Mouse (Mus musculus): ENCODE measurements around the gene Cfap69. TPM values are rescaled to one million over a fixed set of nuclear protein-coding genes. Genes with fewer than 3 reads are reported as not detected.
A peak's percentile ranks its signal among the peaks of the same experiment; 100 is the strongest.

The Cfap69 gene
- polyA plus RNA-seq, 1 experiment from 2014 or later = 1.9 TPM

- peak within 1 kb of the TSS; percentile 86 for H3K4me3 ChIP-seq
- H3K36me3 ChIP-seq = peaks cover 11% of the 10 kb centered on the region
- H3K4me2 ChIP-seq = peak within 1 kb of the TSS; percentile 69
- H3K27ac ChIP-seq = peak within 1 kb of the TSS; percentile 66
- peak within 1 kb of the TSS; percentile 83 for H3K9ac ChIP-seq
- no peaks in the 10 kb centered on the region for H3K9me3 ChIP-seq (replicated peaks)
- H3K4me1 ChIP-seq (replicated peaks) = peaks cover 10% of the 10 kb centered on the region
- H3K27me3 ChIP-seq = no peaks in the 10 kb centered on the region
- ATAC-seq (replicated peaks; ENCODE audit: insufficient number of reproducible peaks, insufficient read depth, low FRiP score, low read depth) = peak; percentile 99
- WGBS = under 1% methylated on average over 43 of the region's 43 CpGs
Observed at GRCm38 (mm10) chr5:5559079-5559740, 104.8 kb downstream of the Cfap69 start, which contains the start of gene Gtpbp10. Gene Gtpbp10, minus strand, starts transcription at chr5:5559538.

DNA sequence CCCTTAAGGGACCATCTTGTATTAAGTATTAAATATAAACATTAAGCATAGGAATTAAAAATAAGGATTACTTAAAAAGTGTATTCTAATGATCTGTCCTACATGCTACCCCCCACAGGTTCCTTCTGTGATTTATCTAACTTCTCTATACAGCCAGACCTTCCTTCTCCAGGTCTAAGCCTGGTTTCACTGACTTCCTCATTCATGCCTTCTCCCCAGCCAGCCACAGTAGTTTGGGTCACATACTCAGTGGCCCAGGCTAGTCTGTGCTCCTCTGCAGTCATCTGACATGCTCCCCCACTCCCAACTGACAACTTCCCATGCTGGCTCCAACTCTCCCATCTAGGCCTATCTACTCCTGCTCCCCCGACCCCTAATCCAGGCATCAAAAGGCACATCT lies 112.9 kb downstream of the Cfap69 start:
- 88% methylated on average over 1 of the region's 1 CpGs for WGBS
- no peaks in the 10 kb centered on the region for H3K4me1 ChIP-seq (replicated peaks)

DNA sequence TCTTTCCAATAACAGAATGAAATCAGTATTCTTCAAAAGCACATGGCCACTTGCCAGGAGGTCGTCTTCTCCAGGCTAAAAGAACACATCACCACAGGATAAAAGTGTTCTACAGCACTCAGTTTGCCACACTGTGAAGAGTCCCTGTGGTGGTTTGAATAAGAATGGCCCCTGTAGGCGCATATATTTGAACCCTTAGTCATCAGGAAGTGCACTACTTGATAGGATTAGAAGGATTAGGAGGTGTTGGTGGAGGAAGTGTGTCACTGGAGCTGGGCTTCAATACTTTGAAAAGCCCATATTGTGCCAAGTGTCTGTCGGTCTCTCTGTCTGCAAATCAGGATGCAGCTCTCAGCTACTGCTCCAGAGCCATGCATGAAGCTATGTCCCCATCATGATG lies 123.7 kb downstream of the Cfap69 start:
- Histone ChIP-seq H3K4me3 (no peak overlapping the region), H3K4me2 (no peak overlapping the region), H3K9me3 (replicated peaks) (no peaks in the 10 kb centered on the region), H3K36me3 (peaks cover 40% of the 10 kb centered on the region), H3K4me1 (replicated peaks) (no peaks in the 10 kb centered on the region), H3K27ac (no peak overlapping the region), H3K27me3 (no peaks in the 10 kb centered on the region), H3K9ac (no peak overlapping the region)
- ATAC-seq (replicated peaks; ENCODE audit: insufficient number of reproducible peaks, insufficient read depth, low FRiP score, low read depth) = no peak
- WGBS = 55% methylated on average over 3 of the region's 3 CpGs

More for the DNA sequence above, 112.9 kb downstream of the Cfap69 start:
- ATAC-seq (replicated peaks; ENCODE audit: insufficient number of reproducible peaks, insufficient read depth, low FRiP score, low read depth) = no peak
- Histone ChIP-seq H3K27me3 (no peaks in the 10 kb centered on the region), H3K36me3 (peaks cover 45% of the 10 kb centered on the region), H3K9me3 (replicated peaks) (no peaks in the 10 kb centered on the region), H3K27ac (no peak overlapping the region), H3K4me3 (no peak overlapping the region), H3K4me2 (no peak overlapping the region), H3K9ac (no peak overlapping the region)

GRCm38 (mm10) chr5:5539771-5540170 lies 124.3 kb downstream of the Cfap69 start:
- WGBS = 65% methylated on average over 3 of the region's 3 CpGs
- no peak overlapping the region for H3K27ac ChIP-seq
- no peak overlapping the region for H3K9ac ChIP-seq
- H3K9me3 ChIP-seq (replicated peaks) = no peaks in the 10 kb centered on the region
- no peak for ATAC-seq (replicated peaks; ENCODE audit: insufficient number of reproducible peaks, insufficient read depth, low FRiP score, low read depth)
- H3K4me3 ChIP-seq = no peak overlapping the region
- H3K4me2 ChIP-seq = no peak overlapping the region
- H3K4me1 ChIP-seq (replicated peaks) = no peaks in the 10 kb centered on the region
- no peaks in the 10 kb centered on the region for H3K27me3 ChIP-seq
- H3K36me3 ChIP-seq = peaks cover 40% of the 10 kb centered on the region

- Histone ChIP-seq H3K36me3 (peaks cover 16% of the 10 kb centered on the region), H3K9ac (no peak overlapping the region), H3K27ac (no peak overlapping the region), H3K27me3 (no peaks in the 10 kb centered on the region), H3K9me3 (replicated peaks) (no peaks in the 10 kb centered on the region), H3K4me1 (replicated peaks) (no peaks in the 10 kb centered on the region), H3K4me3 (no peak overlapping the region), H3K4me2 (no peak overlapping the region)
- WGBS = 97% methylated on average over 1 of the region's 1 CpGs
- no peak for ATAC-seq (replicated peaks; ENCODE audit: insufficient number of reproducible peaks, insufficient read depth, low FRiP score, low read depth)
Observed at GRCm38 (mm10) chr5:5536131-5536530, 127.9 kb downstream of the Cfap69 start.

GRCm38 (mm10) chr5:5533656-5534420 lies 130.2 kb downstream of the Cfap69 start:
- no peak overlapping the region for H3K4me2 ChIP-seq
- ATAC-seq (replicated peaks; ENCODE audit: insufficient number of reproducible peaks, insufficient read depth, low FRiP score, low read depth) = no peak
- H3K9ac ChIP-seq = no peak overlapping the region
- no peak overlapping the region for H3K4me3 ChIP-seq
- H3K27me3 ChIP-seq = no peaks in the 10 kb centered on the region
- H3K27ac ChIP-seq = no peak overlapping the region
- H3K36me3 ChIP-seq = peaks cover 9% of the 10 kb centered on the region
- H3K9me3 ChIP-seq (replicated peaks) = no peaks in the 10 kb centered on the region
- WGBS = 88% methylated on average over 3 of the region's 3 CpGs
- H3K4me1 ChIP-seq (replicated peaks) = no peaks in the 10 kb centered on the region

Other genes starting within 250 kb of the Cfap69 start
- 12.0 and 13.6 TPM in 2 replicates for gene Cdk14, start 243.9 kb downstream of the Cfap69 start, polyA plus RNA-seq (2015; fragmentation: Nextera tagmentation; extraction: Ambion mirVana)
- gene 1700015F17Rik, start 185.1 kb downstream of the Cfap69 start, polyA plus RNA-seq (2015; fragmentation: Nextera tagmentation; extraction: Ambion mirVana) = not detected in 2 replicates
- gene Cldn12, start 149.3 kb downstream of the Cfap69 start, polyA plus RNA-seq (2015; fragmentation: Nextera tagmentation; extraction: Ambion mirVana) = 9.9 and 11.4 TPM in 2 replicates
- 15.6 and 17.0 TPM in 2 replicates for gene Gtpbp10, start 104.7 kb downstream of the Cfap69 start, polyA plus RNA-seq (2015; fragmentation: Nextera tagmentation; extraction: Ambion mirVana)
- 1.2 and 1.3 TPM in 2 replicates for gene Gm8773, start 90.4 kb downstream of the Cfap69 start, polyA plus RNA-seq (2015; fragmentation: Nextera tagmentation; extraction: Ambion mirVana)
- gene Steap2, start 30.3 kb upstream of the Cfap69 start, polyA plus RNA-seq (2015; fragmentation: Nextera tagmentation; extraction: Ambion mirVana) = 1.9 and 2.9 TPM in 2 replicates
- 1.7 and 2.3 TPM in 2 replicates for gene Steap1, start 85.1 kb upstream of the Cfap69 start, polyA plus RNA-seq (2015; fragmentation: Nextera tagmentation; extraction: Ambion mirVana)